Mouse (Mus musculus) small intestine, adult 2 months (tissue): ENCODE measurements around the gene Hcn3.

Experiments
- CTCF ChIP-seq: fragments of 200-500 bp; IDR thresholded peaks from 2 replicates; pipeline ENCODE4 v1.5.1; 2012; ENCODE audit warnings: low read depth, mild to moderate bottlenecking, control low read depth, inconsistent platforms, low read length, moderate library complexity, mixed read lengths; ENCODE audit not compliant: insufficient replicate concordance, insufficient read length; ENCODE audit errors: extremely low read depth
- POLR2A ChIP-seq: fragments of 200-500 bp; IDR thresholded peaks from 2 replicates; pipeline ENCODE4 v1.6.1; 2012; ENCODE audit warnings: low read depth, mild to moderate bottlenecking, control low read depth, inconsistent platforms, low read length, moderate library complexity

DNA sequence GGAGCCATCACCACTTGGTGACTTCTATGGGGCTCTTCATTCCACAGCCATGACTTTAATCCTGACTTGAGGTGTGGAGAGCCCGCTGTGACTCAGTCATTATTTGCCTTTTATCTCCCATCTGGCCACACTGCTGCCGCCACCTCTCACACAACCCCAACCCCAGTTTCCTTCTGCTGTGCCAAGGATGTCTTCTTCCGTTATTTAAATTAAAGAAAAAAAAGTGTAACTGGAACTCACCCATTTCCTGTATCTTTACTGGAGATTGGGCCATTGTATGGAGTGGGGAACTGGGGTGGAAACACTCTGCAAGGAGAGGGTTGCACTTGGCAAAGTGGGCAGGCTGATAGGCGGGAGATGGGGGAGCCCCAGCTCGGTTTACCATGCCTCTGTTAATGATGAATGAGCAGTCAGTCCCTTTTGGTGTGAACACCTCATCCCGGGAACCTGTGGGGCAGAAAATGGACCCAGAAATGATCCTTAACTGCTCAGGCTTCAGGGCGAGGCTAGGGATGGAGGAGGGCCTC, 22.6 kb upstream of the Hcn3 start:
- no peak for TF ChIP-seq POLR2A
- TF ChIP-seq CTCF, result no peak
